Mouse (Mus musculus): Measurements from ENCODE around the gene Rnf152.

Gene Rnf152

DNA sequence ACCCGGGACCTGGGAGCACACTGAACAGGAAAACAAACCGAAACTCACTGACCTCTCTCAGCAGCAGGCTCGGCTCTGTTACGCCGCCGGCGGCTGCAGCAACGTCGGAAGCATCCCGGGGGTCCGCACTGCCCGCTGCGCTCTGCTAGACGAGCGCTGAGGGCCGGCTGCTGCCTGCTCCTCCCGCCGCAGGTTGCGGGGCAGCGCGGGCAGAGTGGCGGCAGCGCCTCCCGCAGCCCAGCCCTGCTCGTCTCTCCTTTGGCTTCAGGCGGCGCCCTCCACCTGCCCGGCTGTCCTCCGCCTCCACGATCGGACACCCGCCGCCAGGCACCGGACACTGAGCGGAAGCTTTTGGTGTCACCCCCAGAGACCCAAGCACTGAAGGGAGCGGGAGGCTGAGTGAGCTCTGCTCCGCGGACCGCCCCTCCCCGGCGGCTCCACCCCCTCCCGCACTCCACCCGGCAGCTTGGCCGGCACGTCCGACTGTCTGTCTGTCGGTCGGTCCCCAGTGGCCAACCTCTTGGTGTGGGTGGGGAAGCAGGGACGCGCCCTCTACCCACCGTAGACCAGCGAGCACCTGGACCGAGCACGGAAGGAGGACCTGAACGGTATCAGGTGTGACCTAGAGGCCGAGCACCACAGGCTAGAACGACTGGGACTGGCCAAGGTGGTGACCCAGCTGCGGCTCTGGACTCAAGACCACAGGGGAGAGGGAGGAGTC lies at the start of gene Rnf152:
Gene Rnf152 (minus strand): TSS at position 420 of the 721 bp plus-strand sequence.
- DNase-seq (ENCODE audit: low read depth, low spot score): peak; percentile 35

- DNase-seq (ENCODE audit: low read depth, low spot score): no peak
These were observed 46.3 kb upstream of the Rnf152 start for GRCm38 (mm10) chr1:105402853-105403252.

DNA sequence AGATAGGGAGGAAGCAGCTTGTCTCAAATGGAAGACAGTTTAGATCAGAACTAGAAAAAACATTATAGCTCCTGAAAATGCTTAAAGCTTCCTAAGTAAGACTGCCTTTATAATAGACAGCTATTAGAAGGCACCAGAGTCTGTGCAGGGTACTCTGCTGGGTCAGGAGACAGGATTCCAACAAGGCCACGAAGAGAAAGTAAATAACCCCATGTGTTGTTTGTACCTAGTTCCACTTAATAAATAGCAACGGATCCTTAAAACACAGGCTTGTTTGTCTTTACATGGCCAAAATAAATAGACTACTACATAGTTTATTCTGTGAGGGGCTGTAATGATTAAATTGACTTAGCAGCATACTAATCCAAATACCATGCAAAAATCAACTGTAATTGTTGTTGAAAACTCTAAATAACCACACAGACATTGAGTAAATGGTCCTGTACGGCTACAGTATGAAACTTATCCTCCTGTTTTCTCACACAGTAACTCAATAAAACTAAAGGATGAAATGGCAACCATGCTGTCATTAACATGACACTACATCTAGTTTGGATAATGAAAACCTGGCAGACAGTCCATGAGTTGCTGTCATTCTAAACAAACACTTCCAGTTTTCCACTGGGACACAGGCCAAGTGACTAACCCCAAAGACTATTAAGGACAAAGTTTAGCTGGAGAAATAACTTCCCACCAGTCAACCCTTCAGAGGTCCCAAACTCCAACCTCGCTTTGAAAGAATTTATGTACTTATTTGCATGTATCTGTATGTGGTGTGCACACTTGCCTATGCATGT lies 27.8 kb upstream of the Rnf152 start:
- DNase-seq (ENCODE audit: low read depth, low spot score): no peak

GRCm38 (mm10) chr1:105377546-105377945 lies 21.0 kb upstream of the Rnf152 start:
- no peak for DNase-seq (ENCODE audit: low read depth, low spot score)

DNA sequence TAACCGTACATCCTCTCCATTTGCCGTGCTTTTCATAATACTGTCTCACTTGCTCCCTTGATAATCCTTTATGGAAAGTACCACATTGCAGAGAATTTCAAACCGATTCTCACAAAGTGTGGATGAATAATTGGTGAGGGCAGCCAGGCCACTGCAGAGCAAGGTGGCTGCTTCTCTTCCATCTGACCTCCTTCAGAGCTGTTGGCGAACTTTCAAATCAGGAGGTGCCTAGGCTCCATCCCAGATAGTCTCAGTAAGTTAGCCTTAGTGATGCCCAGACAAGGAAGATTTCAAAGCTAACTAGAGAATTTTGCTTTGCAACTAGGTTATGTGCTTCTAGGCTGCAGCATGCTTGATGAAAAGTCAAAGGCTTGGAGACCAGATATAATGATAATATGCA lies 18.1 kb upstream of the Rnf152 start:
- no peak for DNase-seq (ENCODE audit: low read depth, low spot score)

DNA sequence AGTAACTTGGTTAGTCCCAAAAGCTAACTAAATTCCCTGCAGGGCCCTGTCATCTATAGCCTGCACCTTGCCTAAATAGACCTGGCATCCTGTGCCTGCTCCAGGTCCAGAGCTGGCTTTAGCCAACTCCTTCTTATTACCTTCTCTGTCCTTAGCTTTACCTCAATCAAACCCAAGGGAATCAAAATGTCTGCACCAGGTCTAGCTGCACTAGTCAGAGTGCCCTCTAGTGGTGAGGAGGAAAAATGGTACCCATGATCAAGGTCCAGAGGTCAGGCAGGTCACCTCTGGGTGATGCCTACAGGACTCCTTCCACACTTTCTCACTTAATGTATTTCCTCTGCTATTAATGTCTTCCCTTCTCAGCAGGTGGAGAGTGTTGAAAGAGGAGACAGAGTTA lies 6.2 kb upstream of the Rnf152 start:
- peak; percentile 42 for DNase-seq (ENCODE audit: low read depth, low spot score)

- no peak for DNase-seq (ENCODE audit: low read depth, low spot score)
These were observed 2.4 kb upstream of the Rnf152 start for GRCm38 (mm10) chr1:105358896-105359295.

DNA sequence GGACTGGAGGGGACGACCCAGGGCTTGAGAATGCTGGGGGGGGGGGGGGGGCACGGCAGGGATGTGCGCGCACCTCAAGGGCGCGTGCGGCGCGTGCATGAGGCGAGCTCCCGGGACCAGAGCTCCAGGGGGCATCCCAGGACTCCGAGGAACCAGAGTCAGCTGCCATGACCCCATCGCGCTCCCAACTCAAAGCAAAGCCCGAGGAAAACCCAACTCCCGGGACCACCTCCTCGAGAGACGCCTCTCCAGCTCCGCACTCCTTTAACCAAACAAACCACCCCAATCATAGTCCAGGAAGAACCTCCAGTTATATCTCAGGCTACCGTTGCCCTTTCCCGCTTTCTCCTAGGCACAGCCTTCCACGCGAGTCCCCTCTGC lies 610 bp downstream of the Rnf152 start:
- peak; percentile 2 for DNase-seq (ENCODE audit: low read depth, low spot score)

DNA sequence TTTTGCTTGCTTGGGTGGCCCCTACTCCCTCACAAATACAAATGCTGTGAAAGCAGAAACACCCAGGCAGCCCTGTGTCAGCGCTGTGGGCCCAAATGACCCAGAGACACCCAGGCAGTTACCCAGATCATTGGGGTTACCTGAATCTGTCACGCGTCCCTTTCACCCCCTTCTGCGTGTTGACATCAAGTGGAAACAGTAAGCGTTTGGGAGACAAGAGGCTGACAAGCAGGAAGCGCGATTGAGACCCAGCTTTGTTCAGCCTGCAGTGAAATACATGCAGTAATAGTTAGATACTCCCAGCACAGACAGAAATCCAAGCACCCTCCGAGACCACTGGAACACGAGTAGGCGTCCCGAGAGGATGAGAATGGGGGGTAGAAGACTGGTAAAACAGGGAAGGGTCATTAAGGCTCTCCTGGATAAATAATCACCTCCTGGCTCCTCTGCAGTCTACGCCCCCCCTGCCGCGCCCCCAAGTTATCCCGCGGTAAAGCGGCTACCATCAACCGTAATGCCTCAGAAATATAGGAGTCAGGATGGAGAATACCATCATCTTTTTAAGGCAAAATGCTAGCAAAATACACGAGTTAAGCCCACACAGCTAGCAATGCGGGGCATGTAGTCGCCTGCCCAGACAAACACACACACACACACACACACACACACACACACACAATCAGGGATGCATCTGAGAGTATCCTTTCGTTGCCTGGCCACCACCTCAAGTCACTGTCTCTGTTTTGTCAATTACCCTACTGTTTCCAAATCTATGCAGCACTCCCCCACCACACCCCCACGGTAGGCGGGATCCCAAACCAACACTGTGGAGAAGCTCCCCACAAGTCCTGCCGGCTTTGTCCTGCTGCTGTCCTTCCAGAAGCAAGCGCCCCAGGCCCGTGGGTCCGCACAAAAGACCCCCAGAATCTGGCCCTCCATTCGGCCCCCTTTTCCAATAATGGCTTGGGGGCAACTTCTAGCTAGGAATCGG lies 1.3 kb downstream of the Rnf152 start:
- DNase-seq (ENCODE audit: low read depth, low spot score): peak; percentile 6

- DNase-seq (ENCODE audit: low read depth, low spot score): no peak
These were observed 4.7 kb downstream of the Rnf152 start for GRCm38 (mm10) chr1:105351806-105352205.

DNA sequence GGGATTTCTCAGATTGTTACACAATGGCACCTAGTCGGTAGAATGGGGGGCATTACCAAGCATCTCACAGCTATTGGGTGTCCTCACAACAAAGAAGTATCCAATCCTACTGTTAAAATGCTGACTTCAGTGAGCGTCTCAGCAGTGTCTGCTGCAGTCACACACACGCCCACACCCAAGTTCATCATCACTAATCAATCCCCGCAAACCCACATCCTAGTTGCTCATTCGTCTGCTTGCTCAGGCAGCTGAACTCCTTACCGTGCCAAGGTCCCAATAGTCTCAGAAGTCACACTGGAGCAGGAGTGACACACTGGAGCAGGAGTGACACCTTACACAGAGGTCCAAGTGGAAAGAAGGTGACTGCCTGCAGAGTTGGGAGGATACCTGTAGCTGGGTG lies 14.2 kb downstream of the Rnf152 start:
- DNase-seq (ENCODE audit: low read depth, low spot score): peak; percentile 18

- DNase-seq (ENCODE audit: low read depth, low spot score): no peak
These were observed 15.6 kb downstream of the Rnf152 start for GRCm38 (mm10) chr1:105340943-105341342.

GRCm38 (mm10) chr1:105337397-105337796 lies 19.1 kb downstream of the Rnf152 start:
- DNase-seq (ENCODE audit: low read depth, low spot score): no peak

DNA sequence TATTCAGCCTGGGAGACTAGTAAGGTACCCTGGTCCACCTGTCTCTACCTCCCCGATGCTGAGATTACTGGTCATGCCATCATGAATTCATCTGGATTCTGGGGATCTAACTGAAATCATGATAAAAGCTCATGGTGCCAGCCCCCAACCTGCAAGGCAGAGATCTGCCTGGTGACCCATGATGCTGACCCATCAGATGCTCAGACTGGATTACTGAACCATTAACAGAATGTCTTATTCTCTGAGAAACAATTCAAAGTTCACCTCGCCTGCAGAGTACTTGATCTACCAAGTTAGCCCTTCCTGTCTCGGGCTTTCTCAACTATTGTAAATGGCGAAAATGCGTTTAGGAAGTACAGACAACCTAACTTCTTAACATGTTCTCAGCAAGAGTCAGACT lies 20.4 kb downstream of the Rnf152 start:
- no peak for DNase-seq (ENCODE audit: low read depth, low spot score)

GRCm38 (mm10) chr1:105332087-105332731 lies 24.3 kb downstream of the Rnf152 start:
- DNase-seq (ENCODE audit: low read depth, low spot score): no peak

- DNase-seq (ENCODE audit: low read depth, low spot score): no peak
These were observed 24.9 kb downstream of the Rnf152 start for GRCm38 (mm10) chr1:105331605-105332004.

DNA sequence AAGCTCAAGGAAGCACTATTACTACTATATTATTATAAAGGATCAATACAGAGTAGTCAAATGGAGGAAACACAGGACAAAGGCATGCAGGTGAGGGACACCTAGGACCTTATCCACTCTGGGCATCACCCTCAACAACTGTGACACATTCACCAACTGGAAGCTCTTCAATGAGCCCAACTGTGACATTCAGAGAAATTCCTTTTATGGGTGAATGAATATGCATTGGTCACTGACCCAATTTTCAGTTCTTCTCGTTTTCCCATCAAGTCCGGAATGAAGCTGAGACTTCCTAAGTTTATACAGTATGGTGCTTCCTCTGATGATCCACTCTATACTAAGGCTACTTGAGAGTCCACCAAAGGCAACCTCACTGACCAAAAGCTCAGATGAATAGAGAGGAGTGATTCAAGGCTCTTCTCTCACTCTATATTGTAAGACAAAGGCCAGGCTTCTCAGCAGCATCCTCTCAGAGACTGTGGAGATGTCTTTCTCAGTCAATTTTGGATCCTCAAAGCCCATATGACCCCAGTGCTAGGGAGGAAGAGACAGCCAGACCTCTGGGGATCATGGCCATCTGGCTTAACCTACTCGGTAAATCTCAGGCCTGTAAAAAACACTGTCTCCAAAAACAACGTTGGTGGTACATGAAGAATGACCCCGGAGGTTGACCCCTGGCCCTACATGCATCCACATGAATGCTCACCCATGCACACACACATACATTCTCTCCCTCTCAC lies 25.8 kb downstream of the Rnf152 start:
- no peak for DNase-seq (ENCODE audit: low read depth, low spot score)

DNA sequence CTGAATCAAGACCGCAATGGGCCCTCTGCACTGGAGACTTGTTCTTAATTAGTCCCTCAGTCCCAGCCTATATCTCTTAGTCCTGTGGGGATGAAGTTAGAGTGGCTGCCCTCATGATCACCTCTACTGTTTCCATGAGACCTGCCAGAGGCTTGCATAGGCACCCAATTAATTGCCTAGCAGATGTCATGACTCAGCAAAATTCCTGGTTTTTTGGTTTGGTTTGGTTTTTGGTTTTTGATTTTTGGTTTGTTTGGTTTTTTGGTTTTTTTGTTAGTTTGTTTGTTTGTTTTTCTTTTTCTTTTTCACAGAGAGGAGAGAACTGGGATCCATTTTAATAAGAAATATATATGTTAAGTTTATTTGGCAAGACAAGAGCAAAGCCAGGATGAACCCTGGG lies 28.7 kb downstream of the Rnf152 start:
- no peak for DNase-seq (ENCODE audit: low read depth, low spot score)

DNA sequence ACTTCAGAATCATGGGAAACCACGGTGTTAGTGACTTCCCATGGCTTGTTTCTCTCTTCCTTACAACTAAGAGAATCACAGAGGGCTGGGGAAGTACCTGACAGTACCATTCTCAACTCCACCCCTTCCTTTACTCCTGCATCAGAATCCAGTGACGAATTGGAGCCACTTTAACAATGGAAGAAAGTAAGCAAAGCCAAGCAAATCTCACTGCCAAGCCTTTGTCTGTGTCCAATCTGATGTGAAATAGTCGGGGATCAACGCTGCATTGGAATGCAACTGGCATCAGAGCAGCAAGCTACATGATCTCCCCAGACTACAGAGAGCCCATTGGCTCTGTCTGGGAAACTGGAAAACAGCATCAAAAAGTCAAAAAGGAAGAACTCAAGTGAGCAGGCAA lies 31.9 kb downstream of the Rnf152 start:
- no peak for DNase-seq (ENCODE audit: low read depth, low spot score)

DNA sequence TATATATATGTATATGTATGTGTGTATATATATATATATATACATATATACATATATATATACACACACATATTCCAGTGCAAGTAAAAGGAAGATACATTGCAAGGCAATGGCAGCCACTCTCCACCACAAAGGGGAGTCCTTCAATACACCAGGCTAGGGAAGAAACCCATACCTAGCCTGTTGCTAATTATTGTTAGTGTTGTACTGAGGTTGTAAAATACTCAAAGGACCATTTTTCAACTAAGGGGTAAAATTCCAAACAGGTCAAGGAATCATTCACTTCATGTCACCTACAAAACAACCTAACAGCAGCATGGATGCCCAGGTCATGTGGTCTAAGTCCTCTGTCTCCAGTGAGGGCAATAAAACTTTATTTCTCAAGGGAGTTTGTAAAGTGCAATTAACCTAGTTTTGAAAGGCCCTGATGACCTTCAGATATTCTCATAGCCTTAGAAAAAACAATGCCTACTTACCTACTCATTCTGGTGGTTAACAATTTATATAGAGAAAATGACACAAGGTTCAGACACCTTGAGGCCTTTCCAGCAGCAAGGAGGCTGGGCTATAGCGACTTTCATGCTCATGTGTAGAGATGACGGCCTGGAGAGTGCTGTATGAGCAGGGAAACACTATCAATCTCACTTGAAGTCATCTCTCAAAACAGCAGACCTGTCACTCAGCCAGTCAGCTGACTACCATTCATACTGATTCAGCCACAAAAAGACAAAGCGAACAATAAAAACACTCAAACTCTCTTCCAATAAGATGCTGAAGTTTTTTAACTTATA lies 42.3 kb downstream of the Rnf152 start:
- DNase-seq (ENCODE audit: low read depth, low spot score): no peak

Measured in CD4-positive, CD25-positive, alpha-beta regulatory T cell, adult 2 months (primary cell).